ENCODE assay signal across 8 mouse cellular contexts in genomic region chr10:84440541-84441433, GRCm38 (mm10). TPM values are rescaled to one million over a fixed set of nuclear protein-coding genes. Genes with fewer than 3 reads are reported as not detected.
DNase-seq lines count a peak whose midpoint lies in the region; ATAC-seq lines count a peak whose summit lies in the region.

Nuak1 (minus strand) TSS chr10:84440597.

- no peaks in the 10 kb centered on the region for H3K36me3 ChIP-seq in lung, embryonic 16.5 days (ENCODE audit: control insufficient read depth, insufficient read depth, low read length)

- H3K4me1 ChIP-seq in lung, embryonic 16.5 days (replicated peaks; ENCODE audit: control insufficient read depth, insufficient read depth, low read length): peaks cover 21% of the 10 kb centered on the region

- H3K9me3 ChIP-seq in lung, embryonic 16.5 days (ENCODE audit: control insufficient read depth, low read length): no peaks in the 10 kb centered on the region

- H3K4me3 ChIP-seq in lung, embryonic 16.5 days (ENCODE audit: low read length): peak within 1 kb of the TSS; percentile 79

- peak; percentile 93 for ATAC-seq in lung, embryonic 16.5 days (ENCODE audit: low read depth)

- WGBS in lung, embryonic 16.5 days: under 1% methylated on average over 79 of the region's 94 CpGs

- H3K27ac ChIP-seq in lung, embryonic 16.5 days (ENCODE audit: low read length): peak within 1 kb of the TSS; percentile 96

- H3K4me2 ChIP-seq in lung, embryonic 16.5 days (ENCODE audit: low read depth, low read length): peak within 1 kb of the TSS; percentile 79

- no peaks in the 10 kb centered on the region for H3K27me3 ChIP-seq in lung, embryonic 16.5 days (ENCODE audit: control insufficient read depth, insufficient read depth, low read depth, low read length)

- peak; percentile 52 for DNase-seq in ES-CJ7 (ENCODE audit: low read depth, low spot score)
- peak; percentile 87 for DNase-seq in cerebellum, adult 11-12 months
- DNase-seq in forelimb bud, embryonic 11.5 days (ENCODE audit: low read depth, low spot score): peak; percentile 78
- peak; percentile 96 for DNase-seq in heart, postnatal 4 days
- DNase-seq in layer of hippocampus, adult 9-11 months: peak; percentile 93
- DNase-seq in ovary, postnatal 14 days (ENCODE audit: low spot score): peak; percentile 80
- DNase-seq in thymus, postnatal 10 days (ENCODE audit: low spot score in 2 of 2): peak; percentile 75 to 80

- H3K9ac ChIP-seq in lung, embryonic 16.5 days (ENCODE audit: low read length): peak within 1 kb of the TSS; percentile 97

RNA-seq across cellular contexts. Expression of gene Nuak1, which starts in this region (rescaled TPM):
- 10 to 100 TPM; 39.5 to 45.8 TPM for total RNA-seq in heart, postnatal 4 days (2021)
- 2.2 and 2.6 TPM in 2 replicates for polyA plus RNA-seq in lung, embryonic 16.5 days (2015; fragmentation: Nextera tagmentation; extraction: Ambion mirVana)

Comparison
In these comparisons a context has a peak if more than half of its experiments do, and no peak if none do; other contexts are left out.
1. Peak in every context shown above with its lines: DNase-seq, ATAC-seq, H3K4me3 ChIP-seq and H3K27ac ChIP-seq.